Mouse (Mus musculus): ENCODE data around the gene Celf1.
A peak's percentile ranks its signal among the peaks of the same experiment; 100 is the strongest.

Gene Celf1

DNA sequence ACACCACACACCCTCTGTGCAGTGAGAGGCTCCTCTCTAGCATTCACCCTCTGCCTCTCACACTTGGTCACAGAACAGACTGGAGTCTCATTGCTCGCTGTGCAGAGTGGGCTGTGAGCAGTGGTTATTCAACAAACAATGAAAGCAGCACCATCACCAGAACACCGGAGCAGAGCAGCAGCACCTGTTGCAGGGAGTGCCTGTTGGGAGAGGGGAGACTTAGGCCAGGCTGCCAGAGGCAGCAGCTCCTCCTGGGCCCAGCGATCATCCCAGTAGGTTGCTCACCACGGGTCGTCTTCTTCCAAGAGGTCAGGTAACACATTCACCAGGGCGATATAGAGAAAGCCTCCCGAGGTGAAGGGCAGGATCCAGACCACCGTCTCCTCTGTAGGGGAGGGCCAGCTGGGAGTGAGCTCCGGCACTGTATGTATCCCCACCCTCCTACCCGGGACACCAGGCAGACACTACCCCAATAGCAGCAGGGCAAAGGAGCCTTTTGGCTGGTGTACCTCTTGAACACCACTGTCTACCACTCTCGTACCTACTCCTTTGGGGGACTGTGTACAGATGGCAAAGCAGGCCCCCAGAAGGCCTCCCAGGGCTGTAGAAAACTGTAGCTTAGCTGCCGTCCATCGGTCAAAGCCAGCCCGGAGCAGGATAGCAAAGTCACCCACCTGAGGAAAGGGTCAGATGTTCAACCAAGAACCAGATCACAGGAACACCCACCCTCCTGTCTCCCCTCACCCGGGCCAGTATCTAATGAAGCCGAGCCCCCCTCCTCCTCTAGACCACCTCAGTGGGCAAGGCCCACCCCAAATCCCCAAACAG lies 122.8 kb downstream of the Celf1 start:
- no peak for DNase-seq (ENCODE audit: low spot score)

DNA sequence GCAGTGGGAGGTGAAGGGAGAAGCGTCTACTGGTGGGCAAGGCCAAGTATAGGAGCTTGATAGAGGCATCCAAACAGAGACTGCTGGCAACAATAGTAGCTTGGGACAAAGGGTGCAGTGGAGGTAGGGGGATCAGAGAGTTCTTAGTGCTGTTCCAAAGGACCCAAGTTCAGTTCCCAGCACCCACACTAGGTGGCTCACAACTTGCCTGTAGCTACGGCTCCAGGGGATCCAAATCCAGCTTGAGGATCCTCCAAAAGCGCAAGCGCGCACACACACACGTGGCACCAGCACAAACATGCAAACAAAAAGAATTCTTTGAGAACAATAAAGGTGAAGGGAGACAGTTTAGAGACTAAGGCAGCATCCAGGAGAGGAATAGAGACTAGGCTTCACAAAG lies 124.0 kb downstream of the Celf1 start:
- DNase-seq (ENCODE audit: low spot score), result no peak

DNA sequence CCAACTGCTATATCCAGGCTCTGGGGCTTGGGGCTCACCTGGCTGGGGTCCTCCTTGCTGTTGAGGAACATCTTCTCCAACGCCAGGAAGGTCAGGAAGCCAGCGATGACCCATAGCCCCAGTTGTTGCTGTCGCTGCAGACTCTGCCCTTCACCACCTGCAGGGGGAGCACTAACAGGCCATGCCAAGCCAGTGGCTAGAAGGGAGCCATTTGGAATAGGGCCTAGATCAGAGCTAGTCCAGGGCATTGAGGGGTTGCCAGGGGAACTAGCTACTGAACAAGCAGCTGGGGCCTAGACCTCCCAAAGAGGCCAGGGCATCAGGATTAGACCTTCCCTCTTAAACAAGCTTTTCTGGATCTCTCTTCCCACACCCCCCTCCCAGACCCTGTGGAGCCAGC lies 125.4 kb downstream of the Celf1 start:
- DNase-seq (ENCODE audit: low spot score), result peak; percentile 70

DNA sequence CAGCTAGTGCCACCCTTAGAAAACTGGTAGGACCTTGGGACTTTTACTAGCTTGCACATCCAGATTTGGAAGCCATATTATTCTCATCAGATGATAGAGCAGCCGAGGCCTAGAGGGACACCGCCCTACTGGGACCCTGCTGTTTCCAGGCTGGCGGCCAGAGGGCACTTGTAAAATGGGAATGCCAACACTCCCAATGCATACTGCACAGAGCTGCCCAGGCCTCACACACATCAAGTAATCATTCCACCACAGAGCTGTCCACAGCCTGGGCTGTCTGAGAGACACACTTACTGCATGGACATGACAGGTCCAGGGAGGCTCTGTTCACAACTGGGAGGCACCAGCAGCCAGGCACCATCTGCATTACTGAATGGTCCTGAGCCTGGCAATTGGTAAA lies 126.3 kb downstream of the Celf1 start:
- no peak for DNase-seq (ENCODE audit: low spot score)

DNA sequence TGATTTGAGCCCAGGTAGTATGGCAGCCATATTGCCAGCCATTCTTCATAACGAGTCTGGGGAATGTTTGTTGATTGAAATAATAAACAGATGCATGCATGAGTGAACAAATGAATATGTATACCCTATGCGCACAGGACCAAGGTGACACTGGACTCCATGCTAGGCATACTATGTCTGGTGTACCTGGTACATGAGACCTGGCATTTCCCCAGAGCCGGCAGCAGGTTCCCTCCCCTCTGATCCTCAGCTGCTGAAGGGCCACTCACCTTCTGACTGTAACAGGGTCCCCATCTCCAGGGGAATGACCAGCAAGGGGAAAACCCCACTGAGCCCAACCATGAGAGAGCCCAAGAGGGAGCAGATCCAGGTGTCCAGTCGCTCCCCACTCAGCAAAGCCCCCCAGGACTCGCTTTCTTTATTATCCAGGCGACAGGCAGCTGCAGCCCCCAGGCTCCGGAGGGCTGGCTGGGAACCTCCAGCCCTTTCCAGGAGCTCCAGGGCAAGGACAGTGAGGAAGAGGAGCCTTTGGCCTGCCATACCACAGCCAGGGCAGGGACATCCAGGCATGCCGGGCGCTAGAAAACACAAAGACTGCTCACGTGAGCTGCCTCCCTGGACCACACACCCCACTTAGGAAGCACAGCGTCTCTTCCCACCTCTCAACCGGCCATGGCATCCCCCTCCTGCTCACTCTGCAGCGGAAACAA lies 128.1 kb downstream of the Celf1 start:
- no peak for DNase-seq (ENCODE audit: low spot score)

DNA sequence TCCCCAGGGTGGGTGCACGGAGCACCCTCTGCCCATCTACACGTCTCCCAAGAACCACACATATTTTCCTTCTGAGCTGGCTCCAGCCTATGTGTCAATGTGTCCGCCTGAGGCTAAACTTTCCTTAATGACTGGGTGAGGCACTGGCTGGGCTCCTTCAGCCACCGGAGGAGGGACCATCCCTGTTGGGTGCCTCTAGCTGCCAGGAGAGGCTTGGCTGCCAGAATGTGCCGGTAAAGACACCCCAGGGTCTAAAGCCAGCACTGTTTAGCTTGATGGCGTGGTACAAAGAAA lies 128.6 kb downstream of the Celf1 start:
- no peak for DNase-seq (ENCODE audit: low spot score)

Data from embryo, embryonic 10 days (tissue).